Mouse (Mus musculus): ENCODE measurements around the gene Synpo2l. TPM values are rescaled to one million over a fixed set of nuclear protein-coding genes. Genes with fewer than 3 reads are reported as not detected.

Gene Synpo2l
- not detected for total RNA-seq (2023)

GRCm38 (mm10) chr14:20668154-20668810 is at the start of gene Synpo2l:
Synpo2l (minus strand) TSS chr14:20668354.

GRCm38 (mm10) chr14:20707201-20708190 is 39.3 kb upstream of the Synpo2l start, which contains the start of gene Zswim8:
Zswim8 (plus strand) TSS chr14:20707552.

GRCm38 (mm10) chr14:20702741-20703381 is 34.7 kb upstream of the Synpo2l start, which contains the start of gene Chchd1:
Chchd1 (plus strand) TSS chr14:20703006.

GRCm38 (mm10) chr14:20694884-20695760 is 27.0 kb upstream of the Synpo2l start, which contains the start of gene Fut11:
Fut11 (plus strand) TSS chr14:20694968.

GRCm38 (mm10) chr14:20674064-20674833 is 6.1 kb upstream of the Synpo2l start, which contains the start of gene Sec24c:
Sec24c (plus strand) TSS chr14:20674308.

GRCm38 (mm10) chr14:20656361-20656760 is 11.8 kb downstream of the Synpo2l start, which contains the start of gene Myoz1:
Myoz1 (minus strand) TSS chr14:20656540.

GRCm38 (mm10) chr14:20640644-20641437 is 27.3 kb downstream of the Synpo2l start, which contains the start of gene Usp54:
Usp54 (minus strand) TSS chr14:20641063.

Other genes with a start within 250 kb of the Synpo2l start
- gene Cfap70, start 216.1 kb downstream of the Synpo2l start, total RNA-seq (2023), result not detected
- 43.8 TPM for gene Anxa7, start 188.2 kb downstream of the Synpo2l start, total RNA-seq (2023)
- gene Mss51, start 171.5 kb downstream of the Synpo2l start, total RNA-seq (2023), result 7.5 TPM
- gene Ppp3cb, start 121.8 kb downstream of the Synpo2l start, total RNA-seq (2023), result 98.7 TPM
- gene Usp54, start 27.3 kb downstream of the Synpo2l start, total RNA-seq (2023), result 3.5 TPM
- gene Myoz1, start 11.8 kb downstream of the Synpo2l start, total RNA-seq (2023), result not detected
- gene Sec24c, start 6.0 kb upstream of the Synpo2l start, total RNA-seq (2023), result 246 TPM
- gene Fut11, start 26.6 kb upstream of the Synpo2l start, total RNA-seq (2023), result 7.0 TPM
- gene Chchd1, start 34.7 kb upstream of the Synpo2l start, total RNA-seq (2023), result 36.4 TPM
- 138 TPM for gene Zswim8, start 39.2 kb upstream of the Synpo2l start, total RNA-seq (2023)
- gene Ndst2, start 66.2 kb upstream of the Synpo2l start, total RNA-seq (2023), result 39.7 TPM
- 64.0 TPM for gene Camk2g, start 125.7 kb upstream of the Synpo2l start, total RNA-seq (2023)
- gene Plau, start 168.3 kb upstream of the Synpo2l start, total RNA-seq (2023), result 0.43 TPM

Measured in CD8-positive naive resting alpha-beta T cell, adult 57 days (primary cell).